Mouse (Mus musculus): ENCODE measurements around the gene Lrrc46.

DNA sequence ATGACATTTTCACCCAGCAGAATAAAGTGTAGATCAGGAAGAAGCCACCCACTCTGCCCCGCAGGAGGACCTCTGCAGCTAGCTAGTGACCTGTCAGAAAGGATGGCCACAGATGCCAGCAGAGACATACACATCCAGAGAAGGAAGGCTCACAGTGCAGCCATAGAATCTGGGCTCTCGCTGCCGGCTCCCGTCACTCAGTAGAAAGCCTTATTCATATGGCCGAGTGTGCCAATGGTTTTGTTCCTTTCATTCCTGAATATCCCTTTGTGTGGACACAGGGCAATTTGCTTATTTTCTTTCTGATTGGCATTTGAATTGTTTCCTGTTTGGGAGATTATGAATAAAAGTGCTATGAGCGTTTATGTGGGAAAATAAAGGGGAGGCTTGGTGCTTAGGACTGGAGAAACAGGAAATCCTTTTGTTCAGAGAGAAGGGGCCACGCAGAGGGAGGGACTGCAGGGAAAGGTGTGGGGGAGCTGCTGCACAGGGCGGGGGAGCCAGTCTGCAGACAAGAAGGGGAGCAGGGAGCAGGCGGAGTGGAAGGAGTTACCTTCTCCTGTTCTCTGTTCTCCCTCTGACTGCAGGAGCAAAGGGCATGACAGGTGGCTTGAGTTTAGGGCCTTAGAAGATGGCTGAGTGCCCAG lies 22.2 kb upstream of the Lrrc46 start:
- TF ChIP-seq POLR2A (IDR thresholded peaks at IDR 0.05; ENCODE audit: borderline replicate concordance, control insufficient read depth, low read depth, low read length) (no peak), CTCF (IDR thresholded peaks at IDR 0.05; ENCODE audit: control insufficient read depth, insufficient read depth, low read length) (no peak)
